Mouse (Mus musculus) embryo, embryonic 11.5 days (tissue): ENCODE results near the gene Trip12.

ENCODE experiments used
- DNase-seq: peaks from one replicate; pipeline ENCODE4 v3.0.0-alpha.2; 2012; ENCODE audit warnings: low read depth, low spot score

Gene Trip12

GRCm38 (mm10) chr1:84860360-84861254 lies 20.3 kb upstream of the Trip12 start:
- DNase-seq: no peak

GRCm38 (mm10) chr1:84859597-84859996 lies 19.3 kb upstream of the Trip12 start:
- no peak for DNase-seq

GRCm38 (mm10) chr1:84855756-84856155 lies 15.4 kb upstream of the Trip12 start:
- no peak for DNase-seq

GRCm38 (mm10) chr1:84854966-84855365 lies 14.7 kb upstream of the Trip12 start:
- no peak for DNase-seq

- DNase-seq: no peak
These were observed 13.4 kb upstream of the Trip12 start for GRCm38 (mm10) chr1:84853721-84854120.

GRCm38 (mm10) chr1:84851512-84852235 lies 11.4 kb upstream of the Trip12 start:
- no peak for DNase-seq

- no peak for DNase-seq
These were observed 10.2 kb upstream of the Trip12 start for GRCm38 (mm10) chr1:84850471-84850870.

GRCm38 (mm10) chr1:84849804-84850203 lies 9.5 kb upstream of the Trip12 start:
- DNase-seq: no peak

DNA sequence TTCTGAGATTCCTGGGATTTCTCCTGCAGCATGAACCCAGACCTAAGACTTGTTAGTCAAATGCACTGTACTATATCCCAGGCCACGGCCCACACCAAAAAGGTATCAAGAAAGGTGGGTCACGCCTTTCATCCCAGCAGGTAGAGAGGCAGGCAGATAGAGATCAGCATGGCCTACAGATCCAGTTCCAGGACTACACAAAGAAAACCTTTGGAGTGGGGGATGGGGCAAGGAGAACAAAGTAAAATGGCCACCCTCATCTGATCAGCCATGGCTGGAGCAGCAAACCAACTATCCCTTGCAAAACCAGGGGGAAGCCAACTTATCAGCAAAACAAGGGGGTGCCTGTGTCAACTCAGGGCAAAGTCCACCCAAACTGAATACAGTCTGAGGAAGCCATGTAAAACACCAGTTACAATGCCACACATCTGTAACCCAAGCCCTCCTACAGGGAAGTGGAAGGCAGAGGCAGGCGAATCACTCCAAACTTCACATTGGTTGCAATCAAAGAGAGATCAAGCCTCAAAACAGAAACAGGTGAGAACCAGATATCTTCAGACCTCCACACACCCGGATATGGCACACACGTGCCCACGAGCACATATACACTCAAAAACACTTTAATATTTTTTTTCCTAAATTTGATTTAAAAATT lies 8.6 kb upstream of the Trip12 start:
- DNase-seq: no peak

- no peak for DNase-seq
These were observed 8.0 kb upstream of the Trip12 start for GRCm38 (mm10) chr1:84848335-84848734.

DNA sequence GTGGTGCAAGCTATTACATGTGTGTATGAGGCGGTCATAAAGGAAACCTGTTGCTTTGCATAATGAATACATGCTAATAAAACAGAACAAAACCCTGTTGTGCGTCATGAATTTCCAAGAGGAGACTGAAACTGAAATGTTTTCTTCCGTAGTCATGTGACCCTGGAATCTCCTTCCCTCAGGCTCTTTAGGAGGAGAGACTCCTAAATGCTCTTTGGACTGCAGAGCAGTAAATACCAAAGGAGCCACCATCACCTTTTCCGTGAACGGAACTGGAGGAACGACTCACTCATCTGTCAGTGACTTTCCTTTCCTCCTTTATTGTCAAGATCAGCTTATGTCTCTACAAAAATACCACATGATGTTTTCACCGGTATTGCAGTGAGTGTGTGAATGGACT lies 7.4 kb upstream of the Trip12 start:
- DNase-seq: no peak

GRCm38 (mm10) chr1:84843366-84843765 lies 3.0 kb upstream of the Trip12 start:
- DNase-seq: no peak

GRCm38 (mm10) chr1:84841061-84841460 lies 745 bp upstream of the Trip12 start:
- DNase-seq: no peak

DNA sequence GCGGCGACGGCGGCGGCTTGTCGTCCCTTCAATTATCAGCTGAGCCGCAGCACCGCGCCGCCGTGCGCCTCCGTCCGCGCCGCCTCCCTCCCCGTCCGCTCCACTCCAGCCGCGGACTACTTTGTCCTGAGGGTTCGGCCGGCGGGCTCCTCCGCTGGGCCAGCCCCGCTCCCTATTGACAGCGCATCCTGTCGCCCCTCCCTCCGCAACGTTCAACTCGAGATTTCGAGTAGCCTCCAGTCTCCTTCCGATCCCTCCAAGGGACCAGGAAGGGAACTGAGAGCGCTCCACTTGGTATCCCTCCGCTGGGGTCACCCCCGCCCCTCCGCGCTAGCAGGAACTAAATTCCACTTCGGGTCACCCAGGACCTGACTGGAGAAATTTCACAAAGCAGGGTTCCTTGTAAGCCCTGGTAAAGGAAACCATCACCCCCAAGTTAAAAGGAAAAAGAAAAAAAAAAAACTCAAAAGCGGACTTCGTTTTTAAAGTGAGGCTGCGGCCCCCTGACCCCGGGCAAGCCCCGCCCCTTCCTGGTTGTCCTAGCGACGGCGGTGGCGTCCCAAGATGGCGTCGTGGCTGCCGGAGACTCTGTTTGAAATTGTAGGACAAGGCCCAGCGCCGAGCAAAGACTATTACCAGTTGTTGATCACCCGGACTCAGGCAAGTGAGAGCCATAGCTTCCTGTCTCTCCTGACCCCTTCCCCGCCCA lies 853 bp downstream of the Trip12 start, which contains the start of gene Fbxo36:
Fbxo36 (plus strand) TSS at position 533 of the 709 bp plus-strand sequence.
- peak; percentile 90 for DNase-seq

DNA sequence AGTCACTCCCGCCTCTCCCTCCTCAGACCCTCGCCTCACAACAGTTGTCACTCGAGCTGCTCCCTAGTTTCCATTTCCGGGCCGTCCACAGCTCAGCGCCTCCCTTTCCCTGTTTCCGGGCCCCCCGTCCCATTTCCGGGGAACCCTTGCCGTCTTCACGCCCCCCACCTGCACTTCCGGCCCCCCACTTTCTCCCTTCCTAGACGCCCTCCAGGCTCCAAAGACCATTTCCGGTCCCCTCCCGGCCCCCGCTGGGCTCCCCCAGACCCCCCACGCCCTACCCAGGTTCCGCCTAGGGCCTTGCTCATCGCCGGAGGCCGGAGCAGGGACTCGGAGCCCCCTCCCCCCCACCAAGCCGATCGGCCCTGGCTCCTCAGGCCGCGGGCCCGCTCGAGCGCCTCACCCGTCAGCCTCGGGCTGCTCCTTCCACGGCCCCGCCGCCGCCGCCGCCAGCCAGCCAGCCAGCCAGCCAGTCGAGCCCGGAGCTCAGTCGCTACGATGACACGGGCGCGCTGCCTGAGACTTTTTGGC lies 1.6 kb downstream of the Trip12 start:
- DNase-seq: peak; percentile 35

- DNase-seq: peak; percentile 9
These were observed 2.2 kb downstream of the Trip12 start for GRCm38 (mm10) chr1:84838156-84838555.

DNA sequence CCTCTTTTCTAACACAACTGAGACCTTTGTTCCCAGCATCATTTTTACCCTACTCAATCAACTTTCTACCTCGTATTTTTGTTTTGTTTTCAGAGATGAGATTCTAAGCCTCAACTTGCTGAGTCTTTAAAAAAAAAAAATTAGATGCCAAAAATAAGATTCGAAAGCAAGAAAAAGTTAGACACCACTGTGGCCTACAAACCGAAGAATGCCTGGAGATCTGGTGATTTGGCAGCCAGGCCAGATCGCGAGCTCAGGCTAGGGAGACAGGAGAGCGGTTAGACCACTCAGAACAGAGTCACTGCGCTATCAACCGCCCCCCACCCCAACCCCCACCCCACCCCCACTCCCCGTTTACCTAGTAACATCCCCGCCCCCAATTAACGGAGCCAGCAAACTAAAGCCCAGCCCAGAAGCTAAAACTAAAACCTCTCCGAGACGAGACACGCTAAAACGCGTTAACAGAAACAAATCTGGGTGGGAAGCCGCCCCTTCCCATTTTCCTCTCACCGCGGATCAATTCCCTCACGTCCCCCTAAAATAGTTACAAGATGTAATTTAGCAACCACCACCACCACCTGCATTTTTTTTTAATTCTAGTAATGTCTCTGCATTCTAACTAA lies 2.7 kb downstream of the Trip12 start:
- no peak for DNase-seq

- no peak for DNase-seq
These were observed 15.2 kb downstream of the Trip12 start for GRCm38 (mm10) chr1:84825091-84825490.

DNA sequence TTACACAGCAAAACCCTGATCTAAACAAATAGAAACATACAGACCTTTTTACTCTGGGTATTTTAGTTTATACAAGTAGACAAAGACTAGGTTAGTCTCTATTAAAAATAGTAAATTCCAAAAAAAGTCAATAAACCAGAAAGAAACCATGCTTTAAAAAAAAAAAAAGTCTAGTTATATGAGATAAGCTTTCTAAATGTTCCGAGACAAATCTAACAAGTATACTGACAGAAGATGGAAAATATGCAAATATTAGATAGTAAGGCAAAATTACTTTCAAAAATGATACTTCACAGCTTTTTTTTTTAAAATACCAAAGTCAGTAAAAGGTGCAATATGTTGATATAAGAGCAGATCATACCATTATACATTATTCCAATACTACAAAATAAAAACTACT lies 22.7 kb downstream of the Trip12 start:
- no peak for DNase-seq

- no peak for DNase-seq
These were observed 36.5 kb downstream of the Trip12 start for GRCm38 (mm10) chr1:84803788-84804187.

- no peak for DNase-seq
These were observed 41.1 kb downstream of the Trip12 start for GRCm38 (mm10) chr1:84799166-84799565.
